Mouse (Mus musculus): ENCODE data around the gene Nubp2.

DNA sequence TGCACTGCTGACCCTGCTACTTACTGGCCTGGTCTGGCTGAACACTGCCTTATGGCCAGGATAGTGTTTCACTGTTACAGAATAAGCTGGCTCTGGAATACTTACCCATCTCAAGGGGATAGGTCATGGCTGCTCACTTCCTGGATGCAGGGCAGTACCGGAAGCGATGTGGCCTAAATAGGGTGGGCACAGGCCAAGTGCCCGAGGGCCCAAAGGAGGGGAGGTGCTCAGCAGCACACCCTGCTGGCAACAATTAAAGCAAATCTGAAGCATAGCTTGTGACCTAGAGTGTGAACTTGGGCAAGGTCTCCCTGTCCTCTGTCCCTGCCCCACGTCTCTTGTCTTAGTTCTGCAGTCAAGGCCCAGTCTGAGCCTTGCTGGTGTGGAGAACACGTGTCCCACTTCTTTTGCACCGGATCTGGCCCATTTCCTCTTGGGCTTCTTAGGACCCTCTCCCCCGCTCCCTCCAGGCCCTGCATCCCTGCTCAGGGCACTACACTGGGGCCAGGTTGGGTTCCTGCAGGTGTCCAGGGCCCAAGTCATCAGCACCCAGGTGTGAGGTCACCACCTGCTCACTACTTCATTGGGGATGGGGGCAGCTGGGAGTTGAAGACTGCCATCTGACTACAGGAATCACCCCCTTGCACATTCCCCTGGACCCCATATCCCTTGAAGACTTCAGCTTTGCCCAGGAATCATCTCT, 4.3 kb downstream of the Nubp2 start:
- peak; percentile 50 for TF ChIP-seq CTCF (IDR thresholded peaks at IDR 0.05; ENCODE audit: borderline replicate concordance, insufficient read depth, low read depth, low read length)
- TF ChIP-seq POLR2A (IDR thresholded peaks at IDR 0.05; ENCODE audit: borderline replicate concordance, insufficient read depth, low read length) = no peak

Measured in cerebellum, adult 2 months (tissue).